Mouse (Mus musculus): ENCODE measurements at regions not wholly inside any gene's neighbourhood (a gene's known extent, or its start where the extent isn't known, plus 50 kb on each side); places are given as distances from the start of the nearest gene placed in this dataset.

DNA sequence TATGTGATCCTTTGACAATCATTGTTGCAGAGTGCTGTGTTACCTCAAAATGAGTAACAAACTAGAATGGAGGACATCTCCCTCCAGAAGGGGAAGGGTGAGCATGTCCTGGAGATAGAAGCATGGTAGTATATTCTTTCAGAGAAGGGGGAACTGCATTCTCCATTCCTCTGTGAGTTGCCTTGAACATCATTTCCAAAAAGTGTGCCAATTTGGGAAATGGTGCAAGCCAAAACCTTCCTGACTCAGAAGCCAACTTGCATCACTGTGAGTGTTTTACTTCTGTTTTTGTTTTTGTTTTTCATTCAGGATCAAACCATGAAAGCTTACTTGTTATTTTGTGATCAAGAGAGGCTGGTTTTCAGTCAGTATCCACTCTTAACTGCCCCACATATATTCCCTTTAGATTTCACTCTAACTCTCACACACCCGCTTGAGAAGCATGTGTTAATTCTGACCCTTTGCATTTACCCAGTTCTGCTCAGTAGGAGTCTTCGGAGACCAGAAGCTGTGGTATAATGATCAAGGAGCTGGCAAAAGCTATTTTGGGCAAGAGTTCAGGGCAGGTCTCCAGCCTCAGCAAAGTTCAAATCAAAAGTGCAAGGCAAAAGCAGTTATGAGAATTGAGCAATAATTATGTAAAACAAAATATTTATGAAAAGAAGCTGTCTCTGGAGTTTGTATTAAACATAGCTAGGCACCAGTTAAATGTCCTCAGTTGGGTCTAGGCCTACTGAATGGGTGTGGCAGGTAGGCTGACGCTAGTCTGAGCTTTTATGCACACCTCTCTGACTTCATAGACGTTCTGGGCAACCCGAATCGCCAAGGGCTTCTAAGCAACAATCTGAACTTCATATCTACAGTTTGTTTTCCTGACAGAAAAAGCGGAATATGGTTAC is 368.3 kb upstream of the Ctso start:
- TF ChIP-seq TAL1 (conservative IDR thresholded peaks at IDR 0.05; ENCODE audit: low read depth, low read length) (no peak), CTCF (IDR thresholded peaks at IDR 0.05; ENCODE audit: low read depth, low read length) (no peak)
